Mouse (Mus musculus) urinary bladder, postnatal 14 days (tissue): ENCODE results near the gene Ddx23.

Experiments used
- DNase-seq: peaks from one replicate; pipeline ENCODE4 v3.0.0; 2021; ENCODE audit warnings: low spot score

Gene Ddx23

DNA sequence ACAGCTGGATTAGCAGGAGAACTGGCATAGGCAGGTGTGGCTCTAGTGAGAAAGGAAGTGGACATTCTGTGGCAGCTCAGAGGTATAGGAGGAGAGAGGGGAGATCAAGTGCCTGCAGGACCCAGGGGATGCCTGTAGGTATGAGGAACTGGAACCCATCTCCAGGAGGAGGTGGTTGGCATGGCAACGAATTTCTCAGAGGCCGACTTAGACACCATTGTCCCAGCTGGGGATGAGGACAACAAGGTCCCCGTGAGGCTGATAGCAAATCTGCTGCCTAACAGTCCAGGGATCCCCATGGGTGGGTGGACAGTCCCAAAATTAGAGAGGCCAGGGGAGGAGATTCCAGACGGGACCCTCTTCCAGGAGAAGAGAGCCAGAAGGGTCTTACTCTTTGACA lies 29.8 kb downstream of the Ddx23 start:
- DNase-seq, result no peak

DNA sequence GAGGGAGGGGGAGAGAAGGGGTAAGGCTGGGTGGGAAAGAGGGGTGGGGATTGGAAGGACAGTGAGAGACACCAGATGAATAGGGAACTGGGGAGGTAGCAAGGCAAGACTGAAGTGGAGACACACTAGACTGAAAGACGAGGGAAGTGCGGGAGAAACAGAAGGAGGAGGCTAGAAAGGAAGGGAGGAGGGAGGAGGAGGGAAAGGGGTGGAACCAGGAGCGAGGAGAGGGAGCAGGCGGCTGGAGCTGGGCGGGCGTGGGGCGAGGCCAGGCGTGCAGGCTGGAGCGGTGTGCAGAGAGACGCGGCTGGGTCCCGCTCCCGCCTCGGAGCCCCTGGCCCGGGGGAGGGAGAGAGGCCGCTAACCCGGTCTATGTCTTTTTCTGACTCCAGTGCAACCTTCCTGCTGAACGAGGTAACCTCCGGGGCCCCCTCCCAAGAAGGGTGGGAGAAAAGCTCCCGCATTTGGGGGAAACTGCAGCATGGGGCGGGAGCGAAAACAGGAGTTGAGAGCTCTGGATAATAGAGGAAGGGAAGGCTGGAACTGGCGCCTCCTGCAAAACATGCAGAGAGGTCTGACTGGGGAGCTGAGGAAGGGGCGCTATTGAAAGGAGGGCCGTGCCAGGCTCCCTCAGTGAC lies 30.5 kb downstream of the Ddx23 start:
- DNase-seq, result peak; percentile 83

DNA sequence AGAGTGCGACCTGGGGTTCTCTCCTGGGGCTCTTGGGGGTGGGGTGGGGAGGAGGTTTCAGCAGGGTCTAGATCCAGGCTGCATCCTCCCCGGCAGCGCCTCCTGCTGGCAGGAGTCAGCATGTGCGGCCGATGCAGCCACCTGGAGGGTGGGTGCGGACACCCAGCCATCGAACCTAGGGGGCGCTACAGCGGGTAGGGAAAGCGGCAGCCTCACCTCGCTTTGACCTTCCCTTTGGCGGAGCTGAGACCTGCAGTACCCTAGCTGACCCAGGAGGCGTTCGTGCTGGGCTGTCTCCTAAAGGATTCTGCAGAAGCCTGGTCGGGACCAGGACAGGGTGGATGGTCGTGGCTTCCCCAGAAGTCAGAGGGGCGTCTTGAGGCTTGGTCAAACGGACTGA lies 31.2 kb downstream of the Ddx23 start:
- DNase-seq, result peak; percentile 80

DNA sequence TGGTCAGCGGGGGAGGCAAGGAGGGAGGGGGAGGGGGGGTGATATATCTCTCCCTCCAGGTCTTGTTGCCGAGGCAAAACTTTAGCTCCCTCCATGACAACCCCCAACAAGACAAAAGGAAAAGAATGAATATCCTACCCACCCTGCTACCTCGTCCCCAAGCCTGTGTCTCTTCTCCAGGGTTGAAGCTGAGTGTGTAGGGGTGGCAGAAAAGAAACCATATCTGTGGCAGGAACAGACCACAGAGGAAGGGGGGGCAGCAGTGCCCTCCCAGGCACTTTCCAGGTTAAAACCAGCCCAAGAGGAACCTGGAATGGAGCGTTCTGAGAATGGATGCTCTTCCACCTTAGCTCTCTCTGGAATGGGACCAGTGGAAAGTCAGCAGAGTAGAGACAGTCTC lies 32.2 kb downstream of the Ddx23 start, which contains the start of gene Cacnb3:
Cacnb3 (plus strand) TSS at position 301 of the 400 bp plus-strand sequence.
- DNase-seq, result no peak

DNA sequence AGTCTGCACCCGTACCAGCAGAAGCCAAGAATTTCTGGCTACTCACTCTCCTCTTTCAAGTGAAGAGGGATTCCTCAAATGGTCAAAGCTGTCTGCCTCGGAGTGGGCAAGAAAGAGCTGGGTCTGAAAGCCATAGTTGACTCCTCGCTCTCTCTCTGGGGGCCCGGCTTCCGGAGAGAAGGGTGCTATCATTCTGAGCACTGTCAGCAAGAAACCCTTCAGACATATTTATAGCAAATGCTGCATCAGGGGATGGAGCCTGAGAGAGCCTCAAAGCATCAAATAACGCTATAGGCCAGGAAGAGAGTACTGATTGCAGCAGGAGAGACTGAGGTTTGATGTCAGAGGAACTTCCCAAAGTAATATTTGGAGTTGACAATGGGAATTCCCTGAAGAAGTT lies 33.2 kb downstream of the Ddx23 start:
- no peak for DNase-seq

DNA sequence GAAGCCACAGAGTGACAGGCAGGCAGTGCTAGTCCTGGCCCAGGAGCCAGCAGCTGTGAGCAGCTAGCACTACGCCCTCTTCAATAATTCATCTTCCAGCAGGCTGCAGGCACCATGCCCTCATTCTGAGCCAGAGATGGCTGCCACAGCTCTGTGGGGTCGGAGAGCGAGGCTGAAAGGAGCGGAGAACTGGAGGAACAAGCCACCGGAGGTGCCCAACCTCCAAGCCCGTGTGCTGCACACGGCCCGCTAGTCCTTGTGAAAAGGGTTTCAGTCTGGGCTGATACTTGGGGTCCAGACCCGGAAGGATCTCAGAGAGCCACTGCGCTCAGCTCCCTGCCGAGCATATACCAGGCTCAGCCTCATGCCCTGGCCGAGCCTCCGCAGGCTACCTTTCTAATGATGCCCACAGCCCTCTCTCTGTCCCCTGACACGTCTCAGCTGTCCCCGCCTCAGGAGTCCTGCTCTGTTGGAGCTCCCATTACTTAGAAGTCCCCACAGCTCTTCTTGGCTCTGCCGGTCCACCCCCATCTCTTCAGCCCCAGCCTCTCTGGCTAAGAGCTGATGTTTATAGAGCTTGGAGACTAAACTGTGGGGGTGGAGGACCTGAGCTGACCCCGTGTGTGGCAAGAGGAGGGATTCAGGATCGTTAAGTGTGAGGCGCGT lies 34.0 kb downstream of the Ddx23 start:
- peak; percentile 33 for DNase-seq

DNA sequence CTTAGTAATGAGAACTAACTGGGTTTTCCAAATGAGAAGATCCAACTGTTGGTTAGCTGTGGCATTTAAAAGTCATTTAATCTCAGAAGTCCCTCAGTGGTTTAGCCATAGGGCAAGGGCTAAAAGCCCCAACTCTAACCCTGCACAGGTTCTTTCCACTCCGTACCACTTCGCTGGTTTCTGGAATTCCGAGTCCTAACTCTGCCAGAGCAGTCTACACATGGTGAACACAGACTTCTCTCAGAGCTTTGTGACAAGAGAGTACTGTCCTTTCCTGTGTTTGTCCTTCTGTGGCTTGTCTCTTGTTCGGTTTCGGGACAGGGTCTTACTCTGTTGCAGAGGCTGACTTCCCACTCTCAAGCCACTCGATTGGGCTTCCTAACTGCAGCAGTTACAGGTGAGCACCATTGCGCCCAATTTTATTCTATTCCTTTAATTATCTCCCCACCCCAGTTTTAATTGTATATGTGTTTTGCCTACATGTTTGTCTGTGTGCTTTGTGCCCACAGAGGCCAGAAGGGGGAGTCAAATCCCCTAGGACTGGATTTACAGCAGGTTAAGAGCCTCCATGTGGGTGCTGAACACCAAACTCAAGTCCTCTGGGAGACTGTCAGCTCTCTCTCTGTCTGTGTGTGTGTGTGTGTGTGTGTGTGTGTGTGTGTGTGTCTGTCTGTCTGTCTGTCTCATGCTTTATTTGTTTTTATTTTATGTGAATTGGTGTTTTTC lies 36.0 kb downstream of the Ddx23 start:
- no peak for DNase-seq

DNA sequence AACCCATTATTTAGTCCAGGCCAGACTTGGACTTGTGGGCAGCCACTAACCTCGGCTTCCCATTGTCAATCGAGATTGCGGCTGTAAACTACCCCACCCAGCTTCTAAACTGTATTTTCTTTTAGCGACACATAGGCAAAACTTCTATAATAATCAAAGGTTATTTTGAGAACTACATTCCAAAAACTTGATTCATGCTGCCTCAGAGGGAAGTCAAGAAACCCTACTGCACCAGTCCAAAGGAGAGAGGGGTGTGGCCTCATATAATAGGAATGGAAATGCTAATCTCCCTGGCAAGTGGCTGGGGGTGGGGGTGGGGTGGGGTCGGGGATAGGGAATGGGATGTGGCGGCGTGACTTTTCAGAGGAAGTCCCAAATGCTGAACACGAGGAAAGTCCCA lies 36.6 kb downstream of the Ddx23 start:
- DNase-seq, result no peak

DNA sequence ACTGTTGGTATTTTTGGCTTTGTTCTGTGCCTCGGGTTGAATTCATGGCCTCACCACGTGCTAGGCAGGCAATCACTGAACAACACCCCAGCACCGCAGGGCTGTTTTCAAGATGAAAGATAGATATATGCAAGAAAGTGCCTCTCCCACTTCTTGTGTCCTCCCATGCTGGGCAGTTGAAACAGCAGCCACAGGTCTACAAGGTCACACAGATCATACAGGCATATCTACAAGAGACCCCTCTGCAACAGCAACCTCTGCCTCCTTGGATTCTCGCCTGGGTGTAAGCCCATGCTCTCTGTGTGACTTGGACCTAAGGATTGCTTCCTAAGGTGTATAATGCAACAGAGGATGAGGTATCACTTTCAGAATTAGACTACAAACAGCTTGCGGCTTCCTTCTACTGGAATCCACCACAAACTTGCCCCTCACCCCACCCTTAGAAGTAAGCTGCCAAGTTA lies 39.3 kb downstream of the Ddx23 start:
- no peak for DNase-seq

DNA sequence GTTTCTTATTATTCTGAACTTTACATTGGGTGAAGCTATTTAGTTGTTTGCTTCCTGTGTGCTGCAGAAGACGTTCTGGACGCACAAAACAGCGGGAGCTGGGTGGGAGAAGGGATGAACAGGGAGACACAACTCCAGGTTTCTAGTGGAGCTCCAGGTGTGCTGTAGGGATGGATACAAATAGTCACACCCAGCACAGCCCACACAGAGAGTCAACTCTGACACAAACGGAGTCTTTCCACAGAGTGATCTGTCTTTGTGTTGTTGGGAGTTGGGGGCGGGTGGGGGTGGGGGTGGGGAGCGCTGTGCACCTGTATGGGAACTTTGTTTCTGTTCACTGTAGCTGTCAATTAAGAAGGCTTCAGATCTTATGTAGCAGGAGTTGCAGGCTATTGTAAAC lies 40.0 kb downstream of the Ddx23 start:
- DNase-seq, result no peak

DNA sequence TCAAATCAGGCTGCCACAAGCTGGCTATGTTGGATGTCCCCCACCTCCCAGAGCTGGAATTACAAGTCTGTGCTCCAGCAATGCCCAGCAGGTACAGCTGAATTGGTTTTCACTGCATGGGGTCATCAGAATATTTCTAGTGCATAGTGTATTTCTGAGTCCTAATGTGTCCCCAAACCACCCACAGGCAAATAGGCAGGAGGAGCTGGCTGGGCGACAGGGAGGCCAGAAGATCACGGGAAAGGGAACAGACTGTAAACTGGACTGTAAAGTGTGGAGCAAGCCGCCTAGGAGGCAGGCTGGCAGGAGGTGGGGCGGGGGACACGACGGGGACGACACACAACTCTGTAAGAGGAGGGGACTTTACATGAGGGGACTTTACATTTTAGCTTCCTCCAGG lies 40.5 kb downstream of the Ddx23 start:
- DNase-seq, result no peak

DNA sequence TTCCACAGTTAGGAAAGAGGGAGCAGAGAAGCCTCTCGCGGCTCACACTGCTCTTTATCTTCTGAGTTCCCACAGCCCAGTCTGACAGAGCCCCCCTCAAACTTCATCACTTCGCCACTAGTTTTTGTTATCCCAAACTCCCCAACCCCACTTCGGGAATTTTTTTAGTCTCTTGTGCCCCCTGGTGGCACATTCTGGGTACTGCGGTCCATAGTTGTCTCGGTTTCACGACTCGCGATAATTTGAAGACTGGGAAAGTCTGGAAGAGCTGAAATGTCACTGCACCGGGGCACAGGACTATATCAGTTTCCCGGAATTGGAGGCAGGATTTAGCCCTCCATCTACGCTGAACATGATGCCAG lies 45.5 kb downstream of the Ddx23 start:
- peak; percentile 68 for DNase-seq

DNA sequence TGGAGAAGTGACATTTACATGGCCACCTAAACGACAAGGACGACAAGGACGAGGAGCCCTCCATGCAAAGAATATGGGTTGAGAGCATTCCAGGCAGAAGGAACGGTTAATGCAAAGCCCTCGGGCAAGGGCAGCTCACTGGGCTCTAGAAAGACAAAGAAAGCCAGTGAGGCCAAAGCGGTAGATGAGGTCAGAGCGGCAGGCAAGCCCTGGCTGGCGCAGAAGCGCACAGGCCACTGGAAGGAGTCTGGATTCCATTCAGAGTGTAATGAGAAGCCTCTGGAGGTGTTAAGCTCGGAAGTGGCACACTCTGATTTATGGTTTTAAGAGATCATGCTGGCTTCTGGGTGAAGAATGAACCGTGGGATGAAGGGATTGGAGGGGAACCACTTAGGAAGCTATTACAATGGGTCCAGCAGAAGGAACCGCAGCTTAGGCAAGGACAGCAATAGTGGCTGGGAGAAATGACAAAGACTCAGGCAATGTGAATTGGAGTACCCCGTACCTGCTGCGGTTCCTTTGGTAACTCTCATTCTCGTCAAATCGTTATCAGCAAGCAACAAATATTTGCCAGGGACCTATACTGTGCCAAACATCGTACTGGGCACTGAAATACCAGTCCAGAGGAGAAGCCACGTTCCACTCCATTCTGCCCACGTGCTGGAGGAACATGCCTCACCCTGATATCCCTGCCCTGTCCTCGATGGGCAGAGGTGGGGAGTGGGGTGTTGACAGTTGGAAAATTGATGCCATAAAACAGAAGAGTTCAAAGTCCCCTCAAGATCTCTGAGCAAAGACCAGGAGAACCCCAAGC lies 46.1 kb downstream of the Ddx23 start:
- no peak for DNase-seq

DNA sequence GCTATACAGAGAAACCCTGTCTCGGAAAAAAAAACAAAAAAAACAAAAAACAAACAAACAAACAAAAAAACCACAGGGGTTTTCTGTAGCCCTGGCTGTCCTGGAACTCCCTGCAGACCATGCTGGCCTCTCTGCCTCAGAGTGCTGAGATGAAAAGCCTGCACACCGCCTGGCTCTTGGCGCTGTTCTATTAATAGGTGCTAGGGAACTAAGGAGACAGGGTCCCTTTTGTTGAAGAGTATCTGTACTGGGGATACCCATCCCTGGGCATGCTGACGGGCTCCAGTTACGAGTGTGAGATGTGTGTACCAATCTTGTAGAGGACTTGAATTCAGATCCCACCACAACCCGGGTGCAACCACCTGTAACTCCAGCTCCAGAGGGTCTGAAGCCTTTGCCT lies 46.9 kb downstream of the Ddx23 start:
- DNase-seq, result no peak

DNA sequence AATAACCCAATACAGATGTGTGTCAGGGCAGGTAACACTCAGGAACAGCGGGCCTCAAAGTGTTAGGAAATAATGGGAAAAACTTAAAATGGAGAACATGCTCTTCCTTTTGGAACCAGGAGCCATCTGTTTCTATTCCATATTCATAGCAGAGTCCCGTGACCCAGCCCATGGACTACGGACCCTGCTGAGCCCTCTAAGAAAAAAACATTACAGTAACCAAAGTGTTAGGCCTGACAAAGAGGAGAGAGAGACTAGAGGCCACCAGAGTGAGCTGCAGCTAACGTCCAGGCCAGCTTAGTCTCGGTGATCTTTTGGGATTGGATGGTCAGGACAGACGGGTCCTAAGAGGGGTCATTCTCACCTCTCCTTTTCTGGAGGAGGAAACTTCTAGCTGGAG lies 47.7 kb downstream of the Ddx23 start:
- DNase-seq, result no peak

DNA sequence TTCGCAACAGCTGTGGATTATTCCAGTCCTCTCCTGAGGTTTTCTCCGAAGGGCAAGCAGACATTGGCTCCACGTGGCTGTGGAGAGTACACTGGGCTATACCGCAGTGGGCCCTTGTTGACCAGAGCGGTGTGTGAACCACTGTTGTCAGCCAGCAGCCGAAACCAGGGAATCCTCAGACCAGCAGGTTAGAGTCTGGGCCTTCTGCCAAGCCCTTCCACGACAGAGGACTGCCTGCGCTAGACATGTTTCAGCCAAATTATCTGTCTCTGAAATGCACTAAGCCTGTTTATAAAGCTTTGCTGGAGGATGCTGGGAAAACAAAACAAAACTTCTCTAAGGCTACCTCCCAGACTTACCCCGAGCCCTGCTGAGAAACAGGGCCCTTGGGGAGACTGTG lies 48.1 kb downstream of the Ddx23 start:
- DNase-seq, result peak; percentile 42

DNA sequence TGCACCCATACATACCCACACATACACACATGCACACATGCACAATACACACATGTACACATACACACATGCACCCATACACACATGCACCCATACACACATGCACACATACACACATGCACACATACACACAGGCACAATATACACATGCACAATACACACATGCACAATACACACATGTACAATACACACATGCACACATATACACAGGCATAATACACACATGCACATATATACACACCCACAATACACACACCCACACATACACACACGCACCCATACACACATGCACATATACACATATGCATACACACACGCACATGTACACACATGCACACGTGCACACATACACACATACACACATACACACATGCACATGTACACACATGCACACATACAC lies 50.5 kb downstream of the Ddx23 start:
- DNase-seq, result no peak

DNA sequence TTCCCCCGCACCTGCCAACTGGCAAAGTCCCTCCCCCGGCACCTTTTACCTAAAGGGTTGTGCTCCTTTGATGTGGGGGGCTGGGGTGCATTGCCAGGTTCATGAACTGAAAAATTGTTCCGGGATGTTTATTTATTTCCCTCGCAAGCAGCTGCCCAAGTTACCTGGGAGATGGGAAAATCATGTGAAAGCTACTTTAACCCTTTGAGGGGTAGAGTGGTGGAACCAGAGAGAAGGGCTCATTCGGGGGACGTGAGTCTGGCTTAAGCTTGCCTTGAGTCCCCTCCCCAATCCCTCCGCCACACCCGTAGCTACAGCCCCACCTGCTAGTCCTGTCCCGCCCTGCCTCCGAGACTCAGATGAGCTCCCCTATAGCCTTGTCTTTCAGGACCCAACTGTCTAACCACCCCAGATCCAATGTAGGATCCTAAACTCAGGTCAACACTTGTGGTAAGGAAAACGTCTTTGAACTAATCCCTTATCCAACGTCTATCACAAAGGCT lies 52.5 kb downstream of the Ddx23 start:
- DNase-seq, result no peak

DNA sequence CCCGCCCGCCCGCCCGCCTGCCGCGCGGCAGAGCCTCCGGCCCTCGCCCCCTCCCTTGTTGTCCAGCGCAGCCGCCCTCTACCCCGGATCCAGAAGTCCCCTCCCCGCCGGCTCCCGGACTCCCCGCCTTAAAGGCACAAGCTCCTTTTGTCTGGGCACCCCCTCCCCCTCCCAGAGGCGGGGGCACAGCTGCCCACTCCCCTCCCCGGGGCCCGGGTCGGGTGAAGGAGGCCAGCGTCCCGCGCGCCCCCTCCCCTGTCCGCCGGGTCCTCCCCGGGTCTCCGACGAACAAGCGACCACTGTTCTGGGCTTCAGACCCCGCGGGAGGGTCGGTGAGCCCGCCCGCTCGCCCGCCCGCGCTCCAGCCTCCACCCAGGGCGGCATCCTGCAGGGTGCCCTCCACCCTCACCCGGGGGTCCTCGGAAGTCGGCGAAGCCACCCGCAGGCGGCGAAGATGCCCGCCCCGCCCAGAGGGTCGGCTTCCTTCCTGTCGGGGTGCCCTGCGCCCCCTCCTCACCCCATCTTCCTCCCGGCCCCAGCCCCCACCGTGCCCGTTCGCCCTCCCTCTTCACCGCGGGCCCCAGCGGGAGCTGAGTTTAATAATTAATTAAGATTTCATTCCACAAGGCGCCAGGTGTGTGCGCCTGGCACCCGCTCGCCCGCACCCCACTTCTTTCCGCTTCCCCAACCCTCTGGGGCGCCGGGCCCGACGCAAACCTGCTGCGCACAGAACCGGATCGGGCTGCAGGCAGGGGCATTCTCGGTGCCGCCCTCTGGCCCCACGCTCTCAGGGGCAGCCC lies 53.2 kb downstream of the Ddx23 start, which contains the start of gene Adcy6:
Adcy6 (minus strand) TSS at position 746 of the 800 bp plus-strand sequence.
- DNase-seq, result peak; percentile 81

DNA sequence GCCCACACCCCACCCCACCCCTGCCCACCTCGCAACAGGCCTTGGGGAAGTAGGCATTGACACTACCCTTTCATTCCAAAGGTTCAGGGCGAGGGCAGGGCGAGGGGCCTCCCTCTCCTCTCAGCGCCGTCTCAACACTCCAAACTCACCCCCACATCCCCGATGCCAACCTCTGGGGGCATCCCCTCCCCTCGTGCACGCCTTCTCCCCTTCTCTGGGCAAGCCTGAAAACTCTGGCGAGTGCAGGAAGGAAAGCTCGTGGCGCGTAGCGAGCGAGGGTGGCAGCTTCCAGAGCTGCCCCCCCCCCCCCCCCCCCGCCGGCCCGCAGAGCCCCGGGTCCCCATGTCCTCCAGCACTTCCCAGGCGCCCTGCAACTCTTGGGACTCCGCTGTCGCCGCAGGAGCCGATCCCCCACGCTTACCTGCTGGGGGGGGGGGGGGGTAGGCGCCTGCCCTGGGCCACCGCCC lies 53.9 kb downstream of the Ddx23 start:
- DNase-seq, result peak; percentile 27
